Mouse (Mus musculus): ENCODE results near the gene Shroom1.

GRCm38 (mm10) chr11:53430300-53430669, 26.7 kb upstream of the Shroom1 start:
- no peak for TF ChIP-seq CTCF (IDR thresholded peaks at IDR 0.05; ENCODE audit: extremely low read depth, insufficient read depth, insufficient read length, insufficient replicate concordance)
- no peak for TF ChIP-seq POLR2A (IDR thresholded peaks at IDR 0.05; ENCODE audit: low read depth, low read length)

All from spleen, adult 2 months (tissue).